Mouse (Mus musculus) heart, embryonic 14.5 days (tissue): ENCODE data around the gene Rpl7a. TPM values are rescaled to one million over a fixed set of nuclear protein-coding genes. Genes with fewer than 3 reads are reported as not detected.

Experiments
- ATAC-seq: fragments of 200-750 bp; cut with Nextera tagmentation; 2 replicates; pipeline ENCODE4 v1.8.0; 2017; ENCODE audit warnings: low read depth, moderate TSS enrichment; ENCODE audit not compliant: insufficient number of reproducible peaks, insufficient read depth, low FRiP score
- H3K27ac ChIP-seq, 2 experiments: fragments of 200-500 bp in 1 of 2; fragments of 300-500 bp in 1 of 2; sonication (generic) in 1 of 2; replicated peaks in 1 of 2; 2 replicates each; pipeline ENCODE4 v1.5.1; 2012 to 2014; ENCODE audit warnings: low read depth in 2 of 2, low read length in 2 of 2, control low read depth in 1 of 2, mild to moderate bottlenecking in 1 of 2, mixed read lengths in 1 of 2; ENCODE audit not compliant: control insufficient read depth in 1 of 2, insufficient read depth in 1 of 2
- H3K27me3 ChIP-seq: fragments of 300-500 bp; sonication (generic); 2 replicates; pipeline ENCODE4 v1.6.1; 2014; ENCODE audit warnings: mild to moderate bottlenecking, low read length, control low read depth; ENCODE audit not compliant: control insufficient read depth, insufficient read depth
- H3K36me3 ChIP-seq: fragments of 300-500 bp; sonication (generic); 2 replicates; pipeline ENCODE4 v1.6.1; 2014; ENCODE audit warnings: mild to moderate bottlenecking, control low read depth, low read length, mixed read lengths; ENCODE audit not compliant: control insufficient read depth, insufficient read depth
- H3K4me1 ChIP-seq, 2 experiments: fragments of 200-500 bp in 1 of 2; fragments of 300-500 bp in 1 of 2; sonication (generic) in 1 of 2; 2 replicates each; pipeline ENCODE4 v1.6.1; 2012 to 2014; ENCODE audit warnings: low read length in 2 of 2, control low read depth in 1 of 2, mixed read lengths in 1 of 2; ENCODE audit not compliant: control insufficient read depth in 2 of 2, insufficient read depth in 2 of 2
- H3K4me2 ChIP-seq: fragments of 300-500 bp; sonication (generic); 2 replicates; pipeline ENCODE4 v1.6.1; 2014; ENCODE audit warnings: mild to moderate bottlenecking, low read length
- H3K4me3 ChIP-seq, 2 experiments: fragments of 200-500 bp in 1 of 2; fragments of 300-500 bp in 1 of 2; sonication (generic) in 1 of 2; 2 replicates each; pipeline ENCODE4 v1.5.1; 2012 to 2014; ENCODE audit warnings: low read length in 2 of 2, mild to moderate bottlenecking in 2 of 2, control low read depth in 1 of 2, low read depth in 1 of 2, moderate library complexity in 1 of 2; ENCODE audit not compliant: control insufficient read depth in 1 of 2, insufficient read depth in 1 of 2
- H3K9ac ChIP-seq: fragments of 300-500 bp; sonication (generic); 2 replicates; pipeline ENCODE4 v1.6.1; 2014; ENCODE audit warnings: mild to moderate bottlenecking, low read length
- H3K9me3 ChIP-seq: fragments of 300-500 bp; sonication (generic); 2 replicates; pipeline ENCODE4 v1.6.1; 2016; ENCODE audit warnings: low read length, control low read depth; ENCODE audit not compliant: control insufficient read depth
- WGBS: fragments of 180-500 bp; shearing (Covaris S2); extraction: QIAGEN DNeasy Blood & Tissue Kit; methylation state at CpG from one replicate; pipeline ENCODE4 v1.1.7; 2014; 5-methylcytosine and 5-hydroxymethylcytosine counted together
- polyA plus RNA-seq: library from polyadenylated mRNA; unstranded; fragments of >200 nt; fragmentation: Nextera tagmentation; extraction: Ambion mirVana; gene quantifications from 2 replicates; pipeline ENCODE4 v1.2.1, GENCODE M21; 2014

The Rpl7a gene
- polyA plus RNA-seq, 1 experiment from 2014 or later, result 428 TPM

DNA sequence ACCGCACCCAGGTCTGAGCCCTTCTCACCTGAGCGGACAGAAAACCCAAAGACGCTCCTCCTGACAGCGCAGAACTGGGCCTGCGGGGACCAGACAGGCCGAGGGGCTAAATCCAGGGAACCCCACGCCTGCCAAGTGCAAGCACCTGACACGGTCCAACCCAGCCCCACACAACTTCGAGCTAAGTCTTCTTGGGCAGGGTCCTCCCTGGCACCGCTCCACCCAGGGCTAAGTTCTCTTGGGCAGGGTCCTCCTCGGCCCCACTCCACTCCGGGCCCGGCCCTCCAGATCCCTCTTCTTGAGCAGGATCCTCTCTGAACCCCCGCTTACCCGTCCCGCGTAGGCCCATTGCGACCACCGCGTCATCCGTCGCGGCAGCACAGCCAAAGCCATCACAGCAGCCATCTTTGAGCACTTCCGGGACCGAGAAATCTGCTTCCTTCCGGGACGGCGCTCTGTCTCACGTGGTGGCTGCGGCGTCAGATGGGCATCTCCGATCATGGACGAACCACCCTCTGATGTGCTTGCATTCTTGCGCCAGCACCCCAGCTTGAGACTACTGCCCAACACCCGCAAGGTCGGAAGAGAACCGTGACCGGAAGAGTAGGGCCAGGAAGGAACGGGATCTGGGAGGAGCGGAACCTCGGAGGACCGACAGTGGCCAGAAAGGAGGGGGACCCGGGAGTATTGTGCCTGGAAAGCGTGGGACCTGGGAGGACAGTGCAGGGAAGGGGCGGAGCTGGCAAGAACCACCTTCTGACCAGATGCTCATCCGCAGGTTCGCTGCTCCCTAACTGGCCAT lies 5.6 kb downstream of the Rpl7a start, which contains the start of the genes Surf2 and Surf1:
Surf2 (plus strand) TSS at position 441 of the 802 bp plus-strand sequence.
Surf1 (minus strand) TSS at position 604 of the 802 bp plus-strand sequence.
- 3% methylated on average over 46 of the region's 47 CpGs for WGBS
- H3K36me3 ChIP-seq, result peaks cover 73% of the 10 kb centered on the region
- H3K9me3 ChIP-seq, result no peaks in the 10 kb centered on the region

DNA sequence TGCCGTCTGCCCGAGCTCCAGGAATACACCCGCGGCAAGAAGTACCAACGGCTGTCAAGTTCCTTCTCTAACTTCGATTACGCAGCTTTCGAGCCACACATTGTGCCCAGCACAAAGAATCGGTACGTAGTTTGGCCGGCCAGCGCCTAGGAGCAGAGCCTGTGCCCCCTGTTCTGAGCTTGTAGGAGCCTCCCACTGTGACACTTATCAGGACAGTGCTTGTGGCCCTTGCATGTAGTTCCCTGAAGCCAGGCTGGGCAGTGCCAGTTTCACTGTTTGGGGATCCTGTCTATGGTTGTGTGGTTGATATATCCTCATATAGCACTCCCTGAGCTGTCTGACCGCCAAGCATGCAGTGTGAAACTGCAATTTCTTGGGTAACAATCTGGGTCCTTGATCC lies 6.2 kb downstream of the Rpl7a start:
- Histone ChIP-seq H3K27me3 (no peaks in the 10 kb centered on the region), H3K4me2 (peak overlapping the region; percentile 98), H3K4me3 (peak overlapping the region; percentile 74 to 77), H3K9me3 (no peaks in the 10 kb centered on the region), H3K4me1 (peaks cover 22 to 32% of the 10 kb centered on the region in 2 experiments), H3K9ac (peak overlapping the region; percentile 87), H3K27ac (peak overlapping the region; percentile 62 to 66), H3K36me3 (peaks cover 73% of the 10 kb centered on the region)
- ATAC-seq, result no peak
- WGBS, result 2% methylated on average over 13 of the region's 13 CpGs

More for the DNA sequence above, 5.6 kb downstream of the Rpl7a start, which contains the start of the genes Surf2 and Surf1:
- Histone ChIP-seq H3K27me3 (no peaks in the 10 kb centered on the region), H3K27ac (peak within 1 kb of the TSS; percentile 62 to 66), H3K4me3 (peak within 1 kb of the TSS; percentile 74 to 77), H3K9ac (peak within 1 kb of the TSS; percentile 87), H3K4me1 (peaks cover 24 to 34% of the 10 kb centered on the region in 2 experiments), H3K4me2 (peak within 1 kb of the TSS; percentile 98)
- ATAC-seq, result peak; percentile 38

DNA sequence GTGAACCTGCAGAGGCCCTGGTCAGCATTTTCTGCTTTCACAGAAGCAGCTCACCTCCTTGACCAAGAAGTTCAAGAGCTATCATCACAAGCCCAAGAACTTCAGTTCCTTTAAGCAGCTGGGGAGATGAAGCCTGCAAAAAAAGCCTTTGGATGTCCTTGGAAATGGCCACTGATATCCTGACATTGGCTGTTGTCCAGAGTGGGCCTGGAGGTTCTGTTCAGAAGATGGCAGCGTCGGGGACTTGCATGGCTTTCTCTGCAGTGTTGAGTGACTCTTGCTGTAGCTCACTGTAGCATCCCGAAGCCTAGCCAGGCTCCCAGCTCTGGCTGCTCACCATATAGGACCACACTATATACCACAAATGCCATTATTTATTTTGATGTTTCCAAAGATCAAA lies 9.1 kb downstream of the Rpl7a start:
- no peak for ATAC-seq
- Histone ChIP-seq H3K9me3 (no peaks in the 10 kb centered on the region), H3K9ac (no peak overlapping the region), H3K4me3 (no peak overlapping the region), H3K36me3 (peaks cover 73% of the 10 kb centered on the region), H3K4me1 (peaks cover 13 to 37% of the 10 kb centered on the region in 2 experiments), H3K4me2 (no peak overlapping the region), H3K27me3 (no peaks in the 10 kb centered on the region), H3K27ac (no peak overlapping the region)
- WGBS, result 90% methylated on average over 3 of the region's 3 CpGs

DNA sequence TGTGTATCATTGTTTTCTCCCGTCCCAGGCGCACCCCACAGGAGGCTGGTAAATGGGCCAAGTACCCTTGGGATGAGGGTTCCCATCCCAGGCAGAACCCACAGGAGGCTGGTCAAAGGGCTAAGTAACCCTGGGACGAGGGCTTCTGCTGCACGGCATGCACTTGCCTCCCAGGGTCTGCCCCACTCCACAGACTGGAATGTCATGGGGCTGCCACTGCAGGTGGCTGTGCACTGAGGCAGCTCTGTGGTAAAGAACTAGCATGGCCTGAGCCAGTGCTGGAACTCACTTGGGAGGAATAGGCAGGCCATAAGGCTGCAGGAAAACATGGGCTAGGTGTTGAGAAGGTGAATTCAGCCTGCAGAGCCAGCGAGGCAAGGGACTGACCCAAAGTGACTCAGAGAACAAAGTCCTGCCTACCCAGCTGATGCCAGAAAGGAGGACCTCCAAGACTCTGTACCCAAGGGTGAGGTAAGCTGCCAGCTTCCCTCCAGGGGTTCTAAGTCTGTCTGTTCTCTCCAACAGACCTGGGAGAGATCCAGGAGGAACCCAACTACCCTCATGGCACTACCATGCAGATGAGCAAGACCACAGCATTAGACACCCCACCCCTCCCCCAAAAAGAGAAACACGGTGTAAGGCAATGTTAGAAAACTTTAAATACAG lies 9.8 kb downstream of the Rpl7a start:
- Histone ChIP-seq H3K4me1 (peaks cover 12 to 33% of the 10 kb centered on the region in 2 experiments), H3K27me3 (no peaks in the 10 kb centered on the region), H3K36me3 (peaks cover 77% of the 10 kb centered on the region), H3K9me3 (no peaks in the 10 kb centered on the region), H3K27ac (no peak overlapping the region), H3K9ac (no peak overlapping the region), H3K4me3 (no peak overlapping the region), H3K4me2 (no peak overlapping the region)
- 82% methylated on average over 6 of the region's 6 CpGs for WGBS
- no peak for ATAC-seq

DNA sequence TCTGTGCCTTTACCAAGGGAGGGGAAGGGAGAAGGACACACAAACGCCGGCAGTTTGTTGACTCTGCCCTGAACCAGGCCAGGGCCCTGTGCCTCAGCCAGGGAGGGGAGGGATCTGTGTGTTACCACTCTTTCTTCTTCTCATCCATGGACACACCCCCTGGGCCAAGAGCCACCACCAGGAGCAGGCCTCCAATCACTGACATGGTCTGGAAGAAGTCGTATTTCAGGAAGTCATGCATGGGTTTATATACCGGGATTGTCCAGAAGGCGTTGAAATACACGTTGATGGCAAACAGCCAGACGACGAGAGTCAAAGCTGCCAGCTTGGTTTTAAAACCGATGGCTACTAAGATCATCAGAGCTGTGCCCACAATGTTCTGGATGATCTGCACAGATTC lies 11.2 kb downstream of the Rpl7a start:
- Histone ChIP-seq H3K36me3 (peaks cover 92% of the 10 kb centered on the region), H3K27me3 (no peaks in the 10 kb centered on the region), H3K4me2 (no peak overlapping the region), H3K9ac (no peak overlapping the region; the same call in 1 of the 2 replicates), H3K4me1 (peaks cover 7 to 27% of the 10 kb centered on the region in 2 experiments), H3K4me3 (no peak overlapping the region), H3K27ac (peak overlapping the region in 1 of 2 experiments; percentile 72; a peak in 3 of 4 replicates), H3K9me3 (no peaks in the 10 kb centered on the region)
- WGBS, result 32% methylated on average over 9 of the region's 9 CpGs
- peak; percentile 5; the same call in 1 of the 2 replicates for ATAC-seq

DNA sequence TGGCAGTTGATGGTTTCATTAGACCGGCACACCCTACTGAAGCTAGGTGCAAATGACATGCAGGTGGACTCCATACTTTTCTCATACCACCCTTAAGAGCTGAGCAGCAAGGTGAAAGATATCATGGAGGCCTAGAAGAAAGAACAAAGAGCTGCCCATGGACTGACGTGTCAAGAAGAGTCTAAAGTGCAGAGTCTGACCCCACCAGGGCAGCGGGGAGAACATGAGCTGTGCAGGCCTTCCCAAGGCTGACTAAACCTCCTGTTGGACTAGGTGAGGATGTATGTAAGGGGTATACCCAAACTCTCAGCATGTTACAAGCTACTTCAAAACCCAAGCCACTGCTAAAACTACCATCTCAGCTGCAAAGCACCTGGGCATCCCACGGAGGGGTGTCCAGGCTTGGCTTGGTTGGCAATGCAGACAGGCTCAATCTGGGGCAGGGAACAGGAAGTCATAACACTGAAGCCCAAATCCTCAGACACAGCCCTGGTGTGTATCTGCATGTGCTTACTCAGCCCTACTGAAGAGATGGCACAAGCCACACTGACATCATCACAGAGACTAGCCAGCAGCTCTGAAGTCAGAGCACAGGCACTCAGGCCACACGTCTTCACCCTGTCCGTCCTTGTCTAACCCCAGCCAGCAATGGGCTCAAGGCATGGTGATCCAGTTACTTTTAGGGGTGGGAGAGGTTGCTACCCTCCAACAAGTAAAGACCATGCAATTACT lies 17.3 kb downstream of the Rpl7a start:
- H3K27ac ChIP-seq, result no peak overlapping the region
- H3K4me3 ChIP-seq, result no peak overlapping the region
- peaks cover 6 to 38% of the 10 kb centered on the region in 2 experiments for H3K4me1 ChIP-seq
- no peak overlapping the region for H3K9ac ChIP-seq
- H3K4me2 ChIP-seq, result no peak overlapping the region
- 83% methylated on average over 6 of the region's 6 CpGs for WGBS
- H3K27me3 ChIP-seq, result no peaks in the 10 kb centered on the region
- ATAC-seq, result no peak
- H3K36me3 ChIP-seq, result peaks cover 90% of the 10 kb centered on the region
- H3K9me3 ChIP-seq, result no peaks in the 10 kb centered on the region

DNA sequence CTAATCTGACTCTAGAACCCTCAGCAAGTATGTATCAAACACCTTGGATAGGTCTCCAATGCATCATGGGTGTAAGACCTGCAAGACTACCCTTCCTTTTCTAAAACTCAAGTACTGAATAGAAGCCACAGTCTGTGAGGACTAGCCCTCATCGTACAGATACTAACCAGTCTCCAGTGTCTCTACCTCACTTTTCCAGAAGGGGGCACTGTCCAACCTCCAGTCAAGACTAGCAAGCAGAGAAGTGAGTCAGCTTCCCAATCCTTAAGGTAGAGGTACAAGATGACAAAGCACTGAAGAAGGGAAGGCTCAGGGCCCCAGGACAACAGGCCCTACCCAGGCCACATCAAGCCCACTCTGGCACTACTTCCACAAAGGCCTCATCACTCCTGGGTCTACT lies 19.8 kb downstream of the Rpl7a start:
- Histone ChIP-seq H3K9me3 (no peaks in the 10 kb centered on the region), H3K4me1 (peaks cover 6 to 42% of the 10 kb centered on the region in 2 experiments), H3K27me3 (no peaks in the 10 kb centered on the region), H3K9ac (no peak overlapping the region), H3K27ac (no peak overlapping the region), H3K4me3 (no peak overlapping the region), H3K4me2 (no peak overlapping the region), H3K36me3 (peaks cover 66% of the 10 kb centered on the region)
- 38% methylated on average over 1 of the region's 1 CpGs for WGBS
- no peak for ATAC-seq
